Mouse (Mus musculus) megakaryocyte, embryonic 14.5 days (primary cell): ENCODE results near the gene Tgfbr2. TPM values are rescaled to one million over a fixed set of nuclear protein-coding genes. Genes with fewer than 3 reads are reported as not detected.
A peak's percentile ranks its signal among the peaks of the same experiment; 100 is the strongest.
"Not testable (repeated sequence)": the region's sequence is repeated elsewhere in the genome, so short reads cannot be mapped to it uniquely, and the experiment has no call there.

Experiments
- H3K27me3 ChIP-seq: replicated peaks from 2 replicates; pipeline ENCODE3; 2012; ENCODE audit warnings: inconsistent platforms
- H3K36me3 ChIP-seq: replicated peaks from 2 replicates; pipeline ENCODE3; 2012; ENCODE audit warnings: low read length, inconsistent platforms, mixed read lengths
- H3K4me1 ChIP-seq: 2 replicates; pipeline ENCODE4 v1.6.1; 2012; ENCODE audit warnings: inconsistent platforms
- H3K4me3 ChIP-seq: replicated peaks from 2 replicates; pipeline ENCODE3; 2012; ENCODE audit warnings: moderate library complexity, mild to moderate bottlenecking, inconsistent platforms
- H3K9me3 ChIP-seq: 2 replicates; pipeline ENCODE4 v1.6.1; 2012; ENCODE audit warnings: inconsistent platforms
- FLI1 ChIP-seq: IDR thresholded peaks from 2 replicates; pipeline ENCODE4 v1.6.1; 2012; ENCODE audit warnings: low read length, inconsistent platforms, mixed read lengths
- GATA1 ChIP-seq: IDR thresholded peaks from 3 replicates; pipeline ENCODE4 v1.6.1; 2012; ENCODE audit warnings: mixed read lengths, low read length, inconsistent platforms, borderline replicate concordance
- polyA plus RNA-seq: library from polyadenylated mRNA; stranded (reverse); fragments of >175 nt; gene quantifications from 2 replicates; pipeline ENCODE4 v1.2.3, GENCODE M21; 2012; ENCODE audit warnings: low replicate concordance; ENCODE audit not compliant: insufficient read depth

Gene Tgfbr2
- polyA plus RNA-seq, 1 experiment, result 1.9 TPM

- Histone ChIP-seq H3K4me3 (no peak overlapping the region), H3K36me3 (peaks cover 3% of the 10 kb centered on the region), H3K9me3 (peaks cover 11% of the 10 kb centered on the region), H3K4me1 (peaks cover 22% of the 10 kb centered on the region), H3K27me3 (no peaks in the 10 kb centered on the region)
- TF ChIP-seq FLI1 (no peak), GATA1 (no peak)
Measured at GRCm38 (mm10) chr9:116060691-116061090, 114.5 kb downstream of the Tgfbr2 start.

- H3K9me3 ChIP-seq, result peaks cover 18% of the 10 kb centered on the region
- H3K27me3 ChIP-seq, result no peaks in the 10 kb centered on the region
- TF ChIP-seq GATA1, result no peak
- TF ChIP-seq FLI1, result no peak
- H3K4me3 ChIP-seq, result no peak overlapping the region
- peaks cover 3% of the 10 kb centered on the region for H3K36me3 ChIP-seq
- H3K4me1 ChIP-seq, result peaks cover 29% of the 10 kb centered on the region
Measured at GRCm38 (mm10) chr9:116059156-116059555, 116.0 kb downstream of the Tgfbr2 start.

- H3K4me1 ChIP-seq, result peaks cover 29% of the 10 kb centered on the region
- H3K27me3 ChIP-seq, result no peaks in the 10 kb centered on the region
- TF ChIP-seq GATA1 (no peak), FLI1 (no peak)
Measured at GRCm38 (mm10) chr9:116058475-116058874, 116.7 kb downstream of the Tgfbr2 start.

GRCm38 (mm10) chr9:116053976-116054375 lies 121.2 kb downstream of the Tgfbr2 start:
- Histone ChIP-seq H3K9me3 (peaks cover 18% of the 10 kb centered on the region), H3K27me3 (peaks cover 4% of the 10 kb centered on the region), H3K4me3 (no peak overlapping the region), H3K36me3 (peaks cover 3% of the 10 kb centered on the region), H3K4me1 (peaks cover 19% of the 10 kb centered on the region)
- TF ChIP-seq FLI1 (no peak), GATA1 (no peak)

More at GRCm38 (mm10) chr9:116058475-116058874, 116.7 kb downstream of the Tgfbr2 start:
- Histone ChIP-seq H3K4me3 (peak overlapping the region; percentile 78), H3K9me3 (peaks cover 18% of the 10 kb centered on the region), H3K36me3 (peaks cover 3% of the 10 kb centered on the region)

GRCm38 (mm10) chr9:116049985-116050384 lies 125.2 kb downstream of the Tgfbr2 start:
- no peak for TF ChIP-seq FLI1
- TF ChIP-seq GATA1, result no peak
- Histone ChIP-seq H3K4me1 (peaks cover 2% of the 10 kb centered on the region; the same call in 1 of the 2 replicates), H3K27me3 (peaks cover 4% of the 10 kb centered on the region), H3K9me3 (peaks cover 6% of the 10 kb centered on the region; the same call in 1 of the 2 replicates), H3K4me3 (no peak overlapping the region), H3K36me3 (no peaks in the 10 kb centered on the region)

GRCm38 (mm10) chr9:116041787-116042186 lies 133.4 kb downstream of the Tgfbr2 start:
- H3K4me3 ChIP-seq, result peak overlapping the region; percentile 14
- no peak for TF ChIP-seq FLI1
- no peak for TF ChIP-seq GATA1
- peaks cover 11% of the 10 kb centered on the region for H3K27me3 ChIP-seq
- peaks cover 8% of the 10 kb centered on the region; the same call in 1 of the 2 replicates for H3K4me1 ChIP-seq
- no peaks in the 10 kb centered on the region for H3K9me3 ChIP-seq
- no peaks in the 10 kb centered on the region for H3K36me3 ChIP-seq

- no peak overlapping the region for H3K4me3 ChIP-seq
- H3K4me1 ChIP-seq, result peaks cover 8% of the 10 kb centered on the region; the same call in 1 of the 2 replicates
- TF ChIP-seq FLI1, result no peak
- TF ChIP-seq GATA1, result no peak
- H3K27me3 ChIP-seq, result peaks cover 14% of the 10 kb centered on the region
- no peaks in the 10 kb centered on the region for H3K36me3 ChIP-seq
- no peaks in the 10 kb centered on the region for H3K9me3 ChIP-seq
Measured at GRCm38 (mm10) chr9:116041369-116041768, 133.8 kb downstream of the Tgfbr2 start.

- H3K4me1 ChIP-seq, H3K4me3 ChIP-seq, H3K36me3 ChIP-seq, H3K9me3 ChIP-seq: not testable (repeated sequence)
- peaks cover 14% of the 10 kb centered on the region for H3K27me3 ChIP-seq
Measured at GRCm38 (mm10) chr9:116040852-116041251, 134.3 kb downstream of the Tgfbr2 start.

GRCm38 (mm10) chr9:116039981-116040380 lies 135.2 kb downstream of the Tgfbr2 start:
- peaks cover 8% of the 10 kb centered on the region; the same call in 1 of the 2 replicates for H3K4me1 ChIP-seq
- TF ChIP-seq GATA1, result no peak
- no peak for TF ChIP-seq FLI1
- no peaks in the 10 kb centered on the region for H3K36me3 ChIP-seq
- no peaks in the 10 kb centered on the region for H3K9me3 ChIP-seq
- H3K27me3 ChIP-seq, result peaks cover 19% of the 10 kb centered on the region
- no peak overlapping the region for H3K4me3 ChIP-seq

- H3K27me3 ChIP-seq, result peaks cover 16% of the 10 kb centered on the region
- H3K4me1 ChIP-seq, result peaks cover 8% of the 10 kb centered on the region; the same call in 1 of the 2 replicates
- H3K4me3 ChIP-seq, result no peak overlapping the region
- no peaks in the 10 kb centered on the region for H3K36me3 ChIP-seq
- no peaks in the 10 kb centered on the region for H3K9me3 ChIP-seq
- TF ChIP-seq GATA1 (no peak), FLI1 (no peak)
Measured at GRCm38 (mm10) chr9:116038275-116038674, 136.9 kb downstream of the Tgfbr2 start.
